Mouse (Mus musculus) heart, postnatal 36 days (tissue): ENCODE data around the gene Agps. TPM values are rescaled to one million over a fixed set of nuclear protein-coding genes. Genes with fewer than 3 reads are reported as not detected.
"Not testable (repeated sequence)": the region's sequence is repeated elsewhere in the genome, so short reads cannot be mapped to it uniquely, and the experiment has no call there.

ENCODE experiments used
- DNase-seq, 2 experiments: peaks; one replicate each; pipeline ENCODE4 v3.0.0; 2021 to 2022
- intact Hi-C: fragments of 180-260 bp; cut with DNase I; formaldehyde crosslinking; loops from one replicate; pipeline ENCODE4 v1.15.1; 2025
- total RNA-seq, 2 experiments: library from RNA; stranded (reverse); gene quantifications; 2 replicates each; pipeline ENCODE4 v1.2.3; 2021

Gene Agps
- total RNA-seq, 2 experiments from 2014 or later, result 26.6 to 34.3 TPM

DNA sequence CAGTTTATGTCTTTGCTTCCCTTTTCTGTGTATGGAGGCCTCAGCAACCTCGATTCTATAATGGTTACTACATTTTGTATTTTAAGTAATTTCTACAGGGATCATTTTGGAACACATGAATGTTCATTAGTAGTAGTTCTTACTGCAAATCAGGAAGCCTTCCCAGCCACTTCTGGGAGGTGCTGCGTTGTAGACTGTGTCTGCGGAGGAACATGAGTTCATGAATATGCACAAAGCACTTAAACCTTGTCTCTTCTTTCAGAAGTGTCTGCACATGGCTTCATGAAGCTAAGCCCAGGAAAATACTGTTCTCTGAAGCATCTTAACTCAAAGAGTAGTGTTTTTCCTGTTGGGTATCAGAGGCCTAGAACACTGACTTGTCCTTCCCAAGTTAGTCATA is 96.0 kb downstream of the Agps start:
- intact Hi-C loops, result no loop called here

DNA sequence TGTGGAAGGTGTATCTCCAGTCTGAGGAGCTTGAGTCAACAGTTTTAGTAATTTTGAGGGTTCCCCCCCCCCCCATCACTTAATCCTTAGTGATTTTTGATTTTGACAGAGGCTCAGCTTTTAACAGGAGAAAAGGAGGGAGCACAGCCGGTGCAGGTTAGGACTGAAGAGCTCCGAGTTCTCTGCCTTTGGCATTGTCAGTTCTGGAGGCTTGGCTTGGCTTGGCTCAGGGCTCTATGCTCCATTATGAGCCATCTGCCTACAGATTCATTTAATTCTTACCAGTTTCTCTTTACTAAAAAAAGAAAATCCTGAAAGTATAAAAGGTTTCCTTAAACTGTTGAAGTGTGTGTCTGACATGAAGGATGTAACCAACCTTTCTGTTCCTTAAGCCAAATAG is 97.2 kb downstream of the Agps start:
- intact Hi-C loops, result no loop called here

More for the DNA sequence above, 96.0 kb downstream of the Agps start:
- DNase-seq, result no peak

DNA sequence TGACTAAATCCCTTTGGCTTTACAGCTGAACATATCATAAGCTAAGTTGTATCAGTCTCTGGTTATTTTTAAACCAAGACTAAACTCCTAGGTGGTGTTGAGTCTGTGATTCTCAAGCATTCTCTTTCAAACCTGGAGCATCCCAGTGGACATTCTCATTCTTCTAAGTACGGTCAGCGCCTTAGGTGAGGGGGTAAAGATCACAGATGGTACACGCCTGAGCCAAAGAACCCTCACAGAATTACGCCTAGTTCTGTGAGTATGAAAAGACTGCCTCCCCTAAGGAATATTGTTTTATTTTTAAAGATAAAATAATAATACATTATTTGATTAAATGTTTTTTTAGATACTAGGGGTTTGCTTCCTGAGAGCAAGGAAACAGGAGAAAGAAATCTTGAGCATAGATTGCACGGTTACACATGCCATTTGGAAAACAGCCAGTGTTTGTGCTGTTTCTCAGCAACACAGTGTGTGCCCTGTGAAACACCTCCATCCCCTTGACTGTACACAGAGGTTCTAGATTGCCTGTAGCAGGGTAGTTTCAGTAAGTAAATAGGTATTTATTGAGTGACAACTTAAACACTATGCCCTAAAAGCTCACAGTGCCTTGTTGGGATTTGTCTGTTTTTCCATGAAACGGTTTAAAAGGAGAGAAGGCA is 97.9 kb downstream of the Agps start:
- no peak for DNase-seq
- intact Hi-C loops, result no loop called here

More for the DNA sequence above, 97.2 kb downstream of the Agps start:
- no peak for DNase-seq

DNA sequence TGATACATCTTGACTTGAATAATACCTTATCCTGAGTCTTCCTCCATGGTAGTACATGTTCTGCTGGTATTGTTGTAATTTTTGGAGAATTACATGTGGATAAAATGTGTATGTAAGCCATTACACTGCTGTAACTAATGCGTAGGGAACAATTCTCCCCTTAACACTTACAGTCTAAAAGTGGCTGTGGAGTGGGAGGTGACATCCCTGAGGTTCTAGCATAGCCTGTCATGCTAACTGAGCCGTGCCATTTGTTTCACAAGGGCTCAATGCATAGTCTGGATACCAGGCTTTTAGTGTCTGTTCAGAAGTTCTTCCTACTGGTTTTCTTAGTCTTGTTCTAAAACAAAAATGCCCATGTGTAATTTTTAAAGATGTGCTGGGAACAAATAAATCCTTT is 99.0 kb downstream of the Agps start:
- DNase-seq, result no peak

DNA sequence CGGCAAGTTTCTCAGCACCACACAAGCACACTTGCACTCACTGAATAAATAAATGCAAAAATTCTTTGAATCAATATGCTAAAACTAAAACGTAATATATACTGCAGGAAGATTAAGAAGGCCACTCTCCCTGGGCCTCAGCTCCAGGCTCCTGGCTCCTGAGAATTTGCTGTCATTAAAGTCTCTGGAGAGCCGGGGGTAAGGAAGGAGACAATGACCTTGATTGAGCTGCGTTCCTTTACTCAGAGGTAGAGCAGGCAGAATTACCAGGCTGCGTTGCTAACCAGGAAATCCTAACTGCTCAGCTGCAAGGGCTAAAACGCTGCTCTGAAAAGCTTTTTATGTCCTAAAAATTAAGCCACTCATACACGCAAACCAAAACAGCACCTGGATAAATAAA is 101.6 kb downstream of the Agps start:
- no peak for DNase-seq
- intact Hi-C loops, result no loop called here

More for the DNA sequence above, 99.0 kb downstream of the Agps start:
- intact Hi-C loops, result no loop called here

DNA sequence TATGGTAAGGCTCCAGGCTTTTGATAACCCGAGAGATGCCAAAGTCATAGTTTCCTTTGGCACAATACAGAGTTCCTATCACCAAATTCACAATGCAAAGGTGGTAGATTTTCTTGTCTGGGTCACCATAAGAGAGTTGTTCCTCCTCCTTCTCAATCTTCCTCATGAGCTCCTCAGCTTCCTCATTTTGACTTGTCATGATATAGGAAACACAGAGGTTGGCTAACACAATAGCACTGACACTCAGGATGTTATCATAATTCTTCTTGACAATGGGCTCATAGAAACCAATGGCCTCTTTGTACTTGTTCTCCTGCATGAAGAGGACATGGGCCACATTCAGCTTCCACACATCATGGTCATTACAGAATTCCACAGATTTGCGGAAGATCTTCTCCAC is 104.7 kb downstream of the Agps start:
- DNase-seq, intact Hi-C loops: not testable (repeated sequence)

DNA sequence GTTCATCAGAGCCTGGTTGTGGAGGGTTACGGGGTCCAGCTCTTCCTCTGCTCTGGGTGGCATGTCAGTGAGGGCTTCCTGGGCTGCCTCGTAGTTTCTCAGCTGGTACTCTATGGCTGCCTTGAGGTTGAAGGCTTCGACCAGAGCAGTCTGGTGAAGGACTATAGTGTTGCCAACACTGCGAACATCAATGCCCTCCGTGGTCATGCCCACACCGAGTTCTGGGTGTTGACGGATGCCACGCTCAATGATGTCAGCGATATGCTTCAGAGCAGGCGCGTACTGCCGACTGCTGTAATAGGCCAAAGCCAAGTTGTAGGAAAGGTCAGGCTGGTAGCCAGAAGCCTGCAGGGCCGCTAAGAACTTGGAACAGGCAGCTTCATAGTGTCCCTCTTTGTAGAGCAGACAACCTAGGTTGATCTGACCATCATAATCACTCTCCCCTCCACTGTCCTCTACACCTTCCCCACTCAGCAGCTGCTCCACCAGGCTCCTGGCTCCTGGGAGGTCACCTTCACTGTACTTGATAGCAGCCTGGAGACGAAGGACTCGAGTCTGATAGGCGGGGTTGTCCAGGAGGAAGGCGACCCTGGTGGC is 105.6 kb downstream of the Agps start:
- not testable (repeated sequence) for DNase-seq
- intact Hi-C loops, result loop anchor here (2.0 kb wide), 1 partner anchor 23 kb away; no protein-coding TSS in a partner anchor

DNA sequence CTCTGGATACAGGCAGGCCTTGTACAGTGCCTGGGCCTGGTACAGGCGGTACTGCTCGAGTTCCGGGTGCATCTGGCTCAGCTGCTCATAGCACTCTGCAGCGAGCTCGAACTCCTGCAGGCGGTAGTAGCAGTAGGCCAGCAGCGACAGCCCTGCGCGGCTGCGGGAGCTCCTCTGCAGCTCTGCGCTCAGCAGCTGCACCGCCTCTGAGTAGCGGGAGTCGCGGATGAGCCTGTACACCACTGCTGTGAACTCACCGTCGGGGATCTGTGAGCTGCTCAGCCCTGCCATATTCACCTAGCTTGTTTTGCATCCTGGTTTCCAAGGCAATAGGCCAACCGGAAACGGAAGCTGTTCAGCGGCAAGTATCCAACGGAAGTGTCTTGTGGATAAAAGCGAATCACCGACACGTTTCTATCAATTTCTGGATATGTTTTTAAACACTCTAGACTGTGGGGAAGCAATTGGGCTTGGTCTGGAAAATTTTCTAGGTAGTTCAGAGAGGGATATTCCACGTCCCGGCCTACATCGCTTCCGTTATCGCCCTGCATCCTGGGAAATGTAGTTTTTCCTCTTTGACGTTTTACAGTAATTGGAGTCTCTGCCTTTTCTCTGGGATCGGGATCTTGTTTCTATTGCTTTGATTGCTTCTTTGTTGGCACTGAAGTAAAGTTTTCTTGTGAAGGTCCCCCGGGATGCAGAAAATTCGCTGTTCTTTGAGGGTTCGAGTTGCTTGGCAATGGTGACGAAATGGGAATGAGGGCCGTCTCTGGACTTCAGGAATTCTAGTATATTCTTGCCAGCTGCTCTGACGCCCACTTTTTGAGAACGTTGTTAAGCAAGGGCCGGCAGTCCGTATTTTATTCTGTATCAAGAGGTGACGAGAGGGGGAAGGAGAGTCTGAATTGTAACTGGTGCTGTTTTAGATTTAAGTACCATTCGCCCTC is 106.4 kb downstream of the Agps start, which contains the start of gene Ttc30b:
TSS of gene Ttc30b (minus strand) at position 469 of the 947 bp plus-strand sequence.
- intact Hi-C loops, result loop anchor here (2.0 kb wide), 1 partner anchor 22 kb away; no protein-coding TSS in a partner anchor

DNA sequence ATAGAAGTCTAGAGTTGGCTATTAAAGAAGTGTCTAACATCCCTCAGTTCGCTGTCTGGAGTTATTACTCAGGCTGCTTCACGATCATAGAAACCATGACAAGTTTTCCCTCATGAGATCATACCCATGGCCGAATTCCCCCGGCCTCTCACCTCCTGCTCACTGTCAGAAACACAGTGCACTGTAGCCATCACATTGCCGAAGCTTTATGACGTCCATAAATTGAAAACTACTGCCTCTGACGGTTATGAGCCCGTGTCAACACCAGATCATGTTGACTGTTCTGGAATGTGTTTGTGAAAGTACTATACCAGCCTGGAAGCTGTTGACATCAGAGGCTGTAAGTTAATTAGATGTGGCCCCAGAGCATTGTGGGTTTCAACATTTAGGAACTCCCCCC is 118.7 kb downstream of the Agps start:
- no peak for DNase-seq
- intact Hi-C loops, result no loop called here

More for the DNA sequence above, 106.4 kb downstream of the Agps start, which contains the start of gene Ttc30b:
- DNase-seq, result peak; percentile 82 to 87

DNA sequence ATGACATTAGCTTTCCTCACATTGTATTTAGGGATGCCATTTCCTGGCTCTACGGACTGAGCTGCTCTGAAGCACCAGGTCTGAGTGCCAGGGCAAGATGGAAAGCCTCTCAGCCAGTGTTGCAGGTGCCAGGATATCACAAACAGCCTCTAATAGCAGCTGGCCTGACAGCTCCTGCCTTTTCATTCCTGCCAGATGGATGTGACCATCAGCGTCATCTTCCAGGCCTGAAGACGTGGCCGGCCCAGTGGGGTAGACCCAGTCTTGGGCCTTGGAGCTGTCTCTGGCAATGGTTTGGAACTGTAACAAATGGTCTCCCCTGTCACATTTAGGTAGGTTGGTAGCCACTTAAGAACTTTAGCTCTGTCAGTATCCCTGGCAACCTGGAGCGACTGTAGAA is 121.3 kb downstream of the Agps start:
- DNase-seq, result no peak
- intact Hi-C loops, result no loop called here

DNA sequence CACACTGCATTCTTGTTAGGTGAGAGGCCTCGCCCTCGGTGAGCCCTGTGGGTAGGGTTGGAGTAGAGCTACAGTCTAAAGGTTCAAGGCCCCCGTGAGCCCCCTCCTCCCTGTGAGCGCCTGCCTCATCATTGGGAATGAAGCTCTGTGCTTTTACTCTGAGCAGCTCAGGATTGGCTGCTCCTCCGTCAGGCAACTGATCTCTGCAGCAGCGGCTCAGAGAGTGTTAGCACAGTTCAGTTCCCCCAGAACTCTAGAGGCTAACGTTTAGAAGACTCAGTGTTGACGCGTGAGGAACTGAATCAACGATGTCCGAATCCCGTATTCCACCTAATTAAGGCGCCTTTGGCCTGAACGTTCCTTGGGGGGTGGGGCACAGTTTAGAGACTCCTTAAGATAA is 123.7 kb downstream of the Agps start:
- DNase-seq, result no peak
- intact Hi-C loops, result no loop called here

DNA sequence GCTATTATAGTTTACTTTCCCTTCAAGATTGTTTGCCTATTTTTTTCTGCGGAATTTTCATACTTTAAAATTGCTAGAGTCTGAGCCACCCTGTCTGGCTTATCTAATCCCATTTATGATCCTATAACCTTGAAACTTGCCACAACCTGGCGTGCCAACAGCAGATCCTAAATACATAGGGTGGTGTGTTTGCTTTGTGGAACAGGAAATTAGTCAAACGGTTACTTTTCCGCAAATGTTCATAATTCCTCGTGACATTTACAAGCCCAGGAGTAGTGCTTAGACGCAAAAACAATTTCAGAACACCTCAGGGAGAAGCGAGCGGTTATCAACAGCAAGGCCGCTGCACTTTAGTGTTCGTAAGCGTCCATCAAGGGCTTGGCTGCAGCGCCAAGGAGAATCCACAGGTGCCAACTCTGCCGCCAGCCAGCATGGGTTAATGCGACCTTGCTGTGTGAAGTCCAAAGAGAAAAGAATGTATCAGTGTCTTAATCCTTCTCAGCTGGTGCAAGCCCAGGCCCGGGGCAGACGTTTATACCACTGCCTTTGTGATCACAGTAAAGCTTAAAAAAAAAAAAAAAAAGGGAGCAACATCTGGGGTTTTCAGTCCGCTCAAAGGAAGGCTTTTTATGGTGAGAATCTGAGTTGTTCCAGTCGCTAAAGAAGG is 127.3 kb downstream of the Agps start:
- peak; percentile 22 to 24 for DNase-seq
- intact Hi-C loops, result no loop called here

DNA sequence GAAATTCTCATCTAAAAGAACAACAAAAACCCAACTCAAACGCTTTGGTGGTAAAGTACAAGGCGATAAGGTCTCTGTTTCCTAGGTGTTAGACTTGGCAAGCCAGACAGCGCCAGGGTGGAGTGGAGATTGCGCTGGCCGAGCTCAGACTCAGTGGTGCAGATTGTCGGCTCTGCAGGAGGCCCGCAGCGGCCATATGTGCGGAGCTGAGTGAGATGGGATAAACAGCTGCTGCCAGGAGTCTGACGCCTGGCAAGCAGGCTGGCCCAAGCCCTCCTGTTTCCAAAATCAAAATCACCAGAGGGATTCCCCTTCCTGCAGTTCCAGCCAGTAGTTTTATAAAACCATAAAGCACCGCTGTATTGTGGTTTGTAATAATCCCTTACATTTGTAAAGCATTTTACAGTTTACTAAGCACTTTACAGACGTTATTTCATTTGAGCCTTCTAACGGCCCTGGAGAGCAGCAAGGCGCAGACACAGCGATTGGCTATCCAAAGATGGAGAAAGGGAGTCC is 127.9 kb downstream of the Agps start:
- intact Hi-C loops, result loop anchor here (2.0 kb wide), 1 partner anchor 21 kb away; the partner anchor contains the start of gene Ttc30b
- peak; percentile 32 to 35 for DNase-seq

DNA sequence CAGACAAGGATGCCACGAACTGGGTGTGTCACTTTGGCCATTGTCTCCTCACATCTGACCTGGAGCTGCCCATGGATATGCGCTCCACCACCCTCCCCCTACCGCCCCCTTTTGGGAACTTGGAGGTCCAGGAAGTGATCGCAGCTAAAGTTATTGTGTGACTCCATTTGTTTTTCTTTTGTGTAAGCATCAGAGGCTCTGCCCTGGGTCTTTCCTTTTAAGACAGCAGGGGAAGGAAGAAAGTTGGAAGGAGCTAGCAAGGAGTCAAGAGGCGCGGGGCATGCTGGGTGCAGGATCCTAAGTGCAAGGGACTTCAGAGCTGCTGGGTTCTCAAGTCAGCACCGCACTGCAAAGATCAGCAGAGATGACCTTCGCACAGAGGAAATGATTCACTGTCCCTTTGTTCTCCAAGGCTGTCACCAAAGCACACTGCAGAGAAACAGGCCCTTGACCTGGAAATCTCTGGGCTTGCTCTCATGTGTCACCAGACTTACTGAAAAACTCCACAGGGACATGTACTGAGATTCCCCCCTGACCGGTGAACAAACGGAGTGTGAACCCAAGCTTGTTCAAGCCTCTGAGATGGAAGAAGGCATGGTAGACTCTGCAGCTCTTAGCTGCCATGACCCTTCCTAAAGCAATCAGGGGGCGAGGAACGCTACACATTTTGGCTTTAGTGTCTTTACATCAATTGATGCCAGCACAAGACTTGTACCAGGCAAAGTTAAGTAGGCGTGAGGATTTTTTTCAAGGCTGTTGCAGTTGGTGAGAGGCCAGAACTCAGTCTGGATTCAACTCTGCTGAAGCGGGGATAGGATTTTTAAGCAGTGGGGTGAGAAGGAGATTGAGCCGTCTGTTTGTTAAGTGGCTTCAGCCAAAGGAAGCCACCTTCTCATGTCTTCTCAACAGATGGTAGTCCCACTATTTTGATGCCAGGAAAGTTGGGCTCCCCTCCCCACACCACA is 128.7 kb downstream of the Agps start:
- intact Hi-C loops, result loop anchor here (2.0 kb wide), 1 partner anchor 22 kb away; the partner anchor contains the start of gene Ttc30b
- DNase-seq, result peak; percentile 19 to 21

DNA sequence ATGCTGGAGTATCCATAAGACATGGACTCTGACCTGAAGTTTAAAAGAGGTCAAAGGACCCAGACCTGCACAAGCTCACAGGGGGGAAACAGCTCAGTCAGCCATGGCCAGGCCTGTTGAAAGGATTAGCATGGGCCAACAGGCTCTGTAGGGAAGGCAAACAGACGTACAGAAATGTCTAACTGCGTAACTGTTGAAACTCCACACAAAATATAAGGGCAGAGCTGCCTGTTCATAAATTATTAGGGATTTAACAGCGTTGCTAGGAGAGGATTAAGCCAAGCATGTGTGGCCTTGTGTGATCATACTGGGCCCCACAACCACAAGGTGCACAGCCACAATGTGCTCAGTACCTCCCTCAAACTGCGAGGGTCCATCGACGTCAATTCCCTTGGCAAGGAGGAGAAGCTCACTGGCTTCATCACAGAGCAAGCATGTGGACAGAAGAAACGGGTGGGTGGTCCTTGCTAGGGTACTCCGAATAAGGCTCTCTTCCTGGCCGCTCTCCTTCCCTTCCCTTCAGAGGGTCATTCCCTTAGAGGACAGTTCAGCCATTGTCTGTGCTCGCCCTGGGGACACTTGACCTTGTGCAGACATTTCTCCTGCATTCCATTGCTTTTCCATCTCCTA is 131.3 kb downstream of the Agps start:
- intact Hi-C loops, result no loop called here
- DNase-seq, result no peak

DNA sequence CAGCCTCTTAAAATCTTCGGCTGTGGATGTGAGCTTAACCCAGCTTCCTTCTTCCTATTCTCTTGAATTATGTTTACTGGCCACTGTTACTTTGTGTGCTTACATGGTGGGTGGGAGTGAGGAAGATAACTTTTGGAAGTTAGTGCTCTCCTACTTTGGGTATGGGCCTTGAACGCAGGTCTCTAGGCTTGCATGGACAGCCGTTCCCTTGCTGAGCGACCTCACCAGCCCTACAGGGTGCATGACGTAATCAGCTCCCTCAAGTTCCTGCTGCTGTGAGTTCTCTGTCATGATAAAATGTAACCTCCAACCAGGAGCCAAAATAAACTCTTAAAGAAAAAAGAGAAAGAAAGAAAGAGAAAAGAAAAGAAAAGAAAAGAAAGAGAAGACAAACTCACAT is 132.1 kb downstream of the Agps start:
- intact Hi-C loops, result loop anchor here (1.0 to 2.0 kb wide), 2 partner anchors 81 to 361 kb away; no protein-coding TSS in a partner anchor
- DNase-seq, result no peak

DNA sequence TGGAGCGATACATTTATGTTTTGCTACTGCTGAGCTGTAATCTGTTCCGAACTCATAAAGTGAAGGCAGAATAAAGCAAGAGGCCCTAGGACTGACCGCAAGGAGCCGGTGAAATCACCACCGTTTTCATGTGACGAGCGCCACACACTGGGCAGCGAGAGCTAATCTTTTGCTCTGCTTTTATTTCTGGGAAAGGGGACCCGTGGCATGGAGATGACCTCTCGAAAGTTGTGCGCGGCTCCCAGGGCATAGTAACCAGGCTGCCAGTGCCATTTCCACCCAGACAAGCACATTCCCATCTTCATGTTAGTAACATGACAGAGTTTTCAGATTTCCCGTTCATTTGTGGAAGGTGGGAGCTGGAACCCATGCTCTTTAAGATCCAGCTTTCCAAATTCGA is 132.5 kb downstream of the Agps start:
- peak; percentile 67 to 71 for DNase-seq
- intact Hi-C loops, result loop anchor here (1.0 to 2.0 kb wide), 2 partner anchors 81 to 362 kb away; no protein-coding TSS in a partner anchor

DNA sequence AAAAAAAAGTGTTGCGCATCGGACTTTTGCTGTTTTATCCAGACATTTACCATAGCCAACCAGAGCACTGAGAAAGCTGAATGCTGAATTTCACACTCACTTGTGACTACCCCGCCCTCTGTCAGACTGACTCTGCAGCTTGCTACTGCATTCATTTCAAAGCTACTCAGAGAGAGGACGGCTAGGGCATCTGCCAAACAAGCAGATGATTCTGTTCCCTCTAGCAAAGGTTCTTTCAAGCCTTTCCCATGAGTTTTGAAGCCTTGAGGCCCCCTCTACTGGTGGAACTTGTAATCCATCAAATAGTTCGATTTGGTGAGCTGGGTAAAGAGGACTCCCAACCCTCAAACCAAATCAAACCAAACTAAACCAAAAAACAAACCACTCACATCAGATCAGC is 133.0 kb downstream of the Agps start:
- intact Hi-C loops, result loop anchor here (1.0 to 2.0 kb wide), 3 partner anchors 82 to 362 kb away; no protein-coding TSS in a partner anchor
- DNase-seq, result peak; percentile 54 to 55
